In the genomic region with DNA sequence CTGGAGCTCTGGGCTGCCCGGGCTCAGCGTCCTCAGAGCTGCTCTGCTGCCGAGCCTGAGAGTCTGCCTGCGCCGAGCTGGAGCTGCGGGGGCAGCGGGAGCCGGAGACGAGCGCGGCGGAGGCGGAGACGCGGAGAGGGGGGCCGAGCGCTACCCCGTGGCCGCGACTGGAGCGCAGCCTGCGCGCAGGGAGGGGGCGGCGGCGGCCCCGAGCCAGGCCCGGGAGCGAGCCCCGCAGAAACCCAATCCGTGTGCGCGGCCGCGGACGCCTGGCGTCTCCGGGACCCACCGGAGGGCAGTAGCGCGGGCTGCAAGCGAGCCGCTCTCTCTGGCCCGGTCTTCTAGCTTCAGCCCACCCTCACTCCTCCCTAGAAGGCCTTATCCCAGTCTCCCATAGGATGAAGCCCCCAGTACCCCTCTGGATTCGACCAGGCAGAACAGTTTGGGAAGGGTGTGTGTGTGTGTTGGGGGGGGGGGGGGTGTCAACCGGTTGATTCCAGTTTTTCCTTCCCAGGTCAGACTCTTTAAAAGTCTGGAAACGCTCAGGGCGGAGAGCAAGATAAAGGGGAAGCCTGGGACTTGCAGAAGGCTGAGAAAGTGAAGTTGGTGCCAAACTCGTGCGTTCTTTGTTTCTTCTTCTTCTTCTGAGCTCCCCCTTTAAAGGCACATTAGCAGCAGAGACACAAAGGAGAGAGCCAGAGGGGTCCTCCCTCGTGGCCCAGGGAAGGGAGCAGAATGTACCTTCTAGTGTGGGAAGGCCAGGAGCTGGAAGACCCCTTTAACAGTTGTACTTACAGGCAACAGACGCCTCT, we compare ENCODE assay signal across 9 mouse cellular contexts. TPM values are rescaled to one million over a fixed set of nuclear protein-coding genes. Genes with fewer than 3 reads are reported as not detected.
DNase-seq lines count a peak whose midpoint lies in the region; ATAC-seq and TF ChIP-seq lines count a peak whose summit lies in the region.
"Had no signal": no experiment of that assay in that cellular context is flagged by ENCODE, and none has a peak within 500 bp of the region (broad histone marks: within the 10 kb centered on the region; RNA-seq: fewer than 3 reads in every experiment).

Gene Sdk2 (minus strand): TSS at position 96 of the 812 bp plus-strand sequence.

- H3K27me3 ChIP-seq in intestine, embryonic 16.5 days (replicated peaks; ENCODE audit: control insufficient read depth, insufficient read depth, low read length): peaks cover 31% of the 10 kb centered on the region
- H3K27me3 ChIP-seq in limb, embryonic 14.5 days (ENCODE audit: control insufficient read depth, insufficient read depth, low read length): peaks cover 19% of the 10 kb centered on the region; the same call in 1 of the 2 replicates
- peaks cover 22% of the 10 kb centered on the region for H3K27me3 ChIP-seq in neural tube, embryonic 13.5 days

- no peaks in the 10 kb centered on the region for H3K36me3 ChIP-seq in intestine, embryonic 16.5 days (ENCODE audit: control insufficient read depth, insufficient read depth, low read length)
- H3K36me3 ChIP-seq in limb, embryonic 14.5 days (ENCODE audit: control insufficient read depth, insufficient read depth, low read length): no peaks in the 10 kb centered on the region
- H3K36me3 ChIP-seq in neural tube, embryonic 13.5 days: no peaks in the 10 kb centered on the region

- peaks cover 24% of the 10 kb centered on the region for H3K4me1 ChIP-seq in intestine, embryonic 16.5 days (ENCODE audit: control insufficient read depth, insufficient read depth, low read length)
- H3K4me1 ChIP-seq in limb, embryonic 14.5 days (ENCODE audit: control insufficient read depth, insufficient read depth, low read length): peaks cover 32% of the 10 kb centered on the region
- peaks cover 64% of the 10 kb centered on the region for H3K4me1 ChIP-seq in neural tube, embryonic 13.5 days (replicated peaks)

- peak within 1 kb of the TSS; percentile 93 for H3K4me2 ChIP-seq in intestine, embryonic 16.5 days (ENCODE audit: low read depth, low read length)
- peak within 1 kb of the TSS; percentile 98 for H3K4me2 ChIP-seq in limb, embryonic 14.5 days (replicated peaks; ENCODE audit: low read depth, low read length, severe bottlenecking)
- peak within 1 kb of the TSS; percentile 95 for H3K4me2 ChIP-seq in neural tube, embryonic 13.5 days

- TF ChIP-seq POLR2A in limb, embryonic 14.5 days (IDR thresholded peaks at IDR 0.05; ENCODE audit: borderline replicate concordance, extremely low read depth, insufficient read depth, insufficient read length): 0 out of 2 replicates have a peak, but pooled peaks have one; percentile 63

- peak within 1 kb of the TSS; percentile 66 for H3K4me3 ChIP-seq in intestine, embryonic 16.5 days (ENCODE audit: low read length)
- peak within 1 kb of the TSS; percentile 73 for H3K4me3 ChIP-seq in limb, embryonic 14.5 days (replicated peaks; ENCODE audit: low read length)
- peak within 1 kb of the TSS; percentile 67 for H3K4me3 ChIP-seq in neural tube, embryonic 13.5 days

- DNase-seq in adrenal gland, postnatal 14 days: peak; percentile 70
- peak; percentile 17 to 43 for DNase-seq in cerebellum, postnatal 36 days
- peak; percentile 46 for DNase-seq in gastrocnemius, postnatal 25 days
- DNase-seq in limb, embryonic 14.5 days (ENCODE audit: low spot score): peak; percentile 82
- DNase-seq in urinary bladder, postnatal 14 days (ENCODE audit: low spot score): peak; percentile 54
- DNase-seq in c-Kit-positive CD71-positive TER-119-positive erythroid progenitor cells, embryonic 14.5 days (ENCODE audit: low spot score): no peak

- ATAC-seq in intestine, embryonic 16.5 days: peak; percentile 78
- ATAC-seq in limb, embryonic 14.5 days (ENCODE audit: low FRiP score, low read depth): peak; percentile 84
- peak; percentile 72 for ATAC-seq in neural tube, embryonic 13.5 days (ENCODE audit: low read depth)

- H3K9ac ChIP-seq in intestine, embryonic 16.5 days (ENCODE audit: low read depth, low read length): peak within 1 kb of the TSS; percentile 72
- peak within 1 kb of the TSS; percentile 75 for H3K9ac ChIP-seq in limb, embryonic 14.5 days (ENCODE audit: low read depth, low read length, severe bottlenecking)
- peak within 1 kb of the TSS; percentile 83 for H3K9ac ChIP-seq in neural tube, embryonic 13.5 days

- 3% methylated on average over 50 of the region's 52 CpGs for WGBS in intestine, embryonic 16.5 days
- WGBS in limb, embryonic 14.5 days: 3% methylated on average over 29 of the region's 52 CpGs
- WGBS in neural tube, embryonic 13.5 days: 2% methylated on average over 52 of the region's 52 CpGs

- no peaks in the 10 kb centered on the region for H3K9me3 ChIP-seq in intestine, embryonic 16.5 days (ENCODE audit: control insufficient read depth, low read length)
- H3K9me3 ChIP-seq in limb, embryonic 14.5 days (ENCODE audit: control insufficient read depth, low read length): no peaks in the 10 kb centered on the region
- no peaks in the 10 kb centered on the region for H3K9me3 ChIP-seq in neural tube, embryonic 13.5 days

- H3K27ac ChIP-seq in intestine, embryonic 16.5 days (ENCODE audit: low read length): peak within 1 kb of the TSS; percentile 88
- peak within 1 kb of the TSS; percentile 88 for H3K27ac ChIP-seq in limb, embryonic 14.5 days (replicated peaks; ENCODE audit: low read depth, low read length)
- H3K27ac ChIP-seq in neural tube, embryonic 13.5 days (replicated peaks): peak within 1 kb of the TSS; percentile 93

RNA-seq across cellular contexts. Expression of gene Sdk2, which starts in this region (rescaled TPM):
- 2.9 and 4.4 TPM in 2 replicates for total RNA-seq in adrenal gland, postnatal 14 days (2021)
- 1 to 10 TPM in 1 of 2 experiments, under 1 TPM in 1; 0.75 to 1.4 TPM for total RNA-seq in gastrocnemius, postnatal 25 days (2021)
- polyA plus RNA-seq in intestine, embryonic 16.5 days (2015; fragmentation: Nextera tagmentation; extraction: Ambion mirVana): 1.4 and 1.5 TPM in 2 replicates
- 11.6 and 13.3 TPM in 2 replicates for polyA plus RNA-seq in limb, embryonic 14.5 days (2012; rRNA removed)
- 7.4 and 8.0 TPM in 2 replicates for polyA plus RNA-seq in limb, embryonic 14.5 days (2014; fragmentation: Nextera tagmentation; extraction: Ambion mirVana)
- polyA plus RNA-seq in neural tube, embryonic 13.5 days (2015; fragmentation: Nextera tagmentation; extraction: Ambion mirVana): 3.9 and 4.7 TPM in 2 replicates
- total RNA-seq: common myeloid progenitor, adult 5-6 weeks had no signal
